Mouse (Mus musculus): ENCODE results near the gene Haspin. TPM values are rescaled to one million over a fixed set of nuclear protein-coding genes. Genes with fewer than 3 reads are reported as not detected.

The Haspin gene
- total and polyA plus RNA-seq, 3 experiments: 15.7 to 27.0 (median 18.6) TPM

- H3K9me3 ChIP-seq (replicated peaks; ENCODE audit: low read length): no peaks in the 10 kb centered on the region
- H3K4me3 ChIP-seq (replicated peaks in 1 of 3; ENCODE audit: low read depth in 2 of 3, low read length in 2 of 3, poor library complexity in 1 of 3): no peak overlapping the region
- no peak overlapping the region for H3K27ac ChIP-seq (ENCODE audit: insufficient read depth, low read depth)
- no peak overlapping the region for H3K4me2 ChIP-seq (ENCODE audit: insufficient read depth, low read depth, poor library complexity, severe bottlenecking)
- H3K9ac ChIP-seq (ENCODE audit: insufficient read depth, low read depth): no peak overlapping the region
- TF ChIP-seq CHD2 (IDR thresholded peaks at IDR 0.05; ENCODE audit: low read length) (no peak), EP300 (IDR thresholded peaks at IDR 0.05; ENCODE audit: low read length) (no peak), BHLHE40 (IDR thresholded peaks at IDR 0.05; ENCODE audit: low read depth, low read length) (no peak), ZMIZ1 (IDR thresholded peaks at IDR 0.05; ENCODE audit: low read depth, low read length) (no peak), MAX (IDR thresholded peaks at IDR 0.05; ENCODE audit: low read length) (no peak), SIN3A (IDR thresholded peaks at IDR 0.05; ENCODE audit: low read length) (no peak), IRF4 (IDR thresholded peaks at IDR 0.05; ENCODE audit: low read depth, low read length) (no peak), CHD1 (IDR thresholded peaks at IDR 0.05; ENCODE audit: low read depth, low read length) (no peak), MYC (IDR thresholded peaks at IDR 0.05; ENCODE audit: low read depth, low read length) (no peak), TBP (conservative IDR thresholded peaks at IDR 0.05; ENCODE audit: low read depth, low read length) (no peak), SMC3 (IDR thresholded peaks at IDR 0.05; ENCODE audit: low read depth, low read length) (no peak), TCF12 (IDR thresholded peaks at IDR 0.05; ENCODE audit: low read depth, low read length) (no peak), POLR2A (IDR thresholded peaks at IDR 0.05; ENCODE audit: low read depth, low read length) (no peak)
- dilution Hi-C loops (cut with MboI; ENCODE audit: extremely low pct_ligation_motif_present, extremely low pct_unique_long_range_greater_than_20kb, low sequenced_read_pairs): no loop called here
- H3K27me3 ChIP-seq (replicated peaks): no peaks in the 10 kb centered on the region
- H3K79me2 ChIP-seq (replicated peaks; ENCODE audit: control insufficient read depth, extremely low read depth, insufficient read depth, poor library complexity, severe bottlenecking): no peaks in the 10 kb centered on the region
- DNase-seq (ENCODE audit: extremely low read depth): no peak
- peaks cover 5 to 15% of the 10 kb centered on the region in 2 experiments; a peak in 3 of 4 replicates for H3K4me1 ChIP-seq (ENCODE audit: control insufficient read depth in 1 of 2, insufficient read depth in 2 of 2)
- H3K36me3 ChIP-seq (replicated peaks in 1 of 2; ENCODE audit: control insufficient read depth in 1 of 2, insufficient read depth in 1 of 2, low read length in 1 of 2): peaks cover 0 to 9% of the 10 kb centered on the region in 2 experiments
- in situ Hi-C loops (cut with MboI; ENCODE audit: low pct_ligation_motif_present, low pct_unique_long_range_greater_than_20kb, low sequenced_read_pairs): no loop called here
Measured at GRCm38 (mm10) chr11:73090826-73091225, 47.3 kb downstream of the Haspin start.

GRCm38 (mm10) chr11:73090283-73090682, 47.8 kb downstream of the Haspin start, which contains the start of gene Itgae:
TSS of gene Itgae (plus strand) at chr11:73090583.
- no peak within 1 kb of the TSS for H3K4me2 ChIP-seq (ENCODE audit: insufficient read depth, low read depth, poor library complexity, severe bottlenecking)
- H3K4me3 ChIP-seq (replicated peaks in 1 of 3; ENCODE audit: low read depth in 2 of 3, low read length in 2 of 3, poor library complexity in 1 of 3): no peak within 1 kb of the TSS
- dilution Hi-C loops (cut with MboI; ENCODE audit: extremely low pct_ligation_motif_present, extremely low pct_unique_long_range_greater_than_20kb, low sequenced_read_pairs) (no loop called here), in situ Hi-C loops (cut with MboI; ENCODE audit: low pct_ligation_motif_present, low pct_unique_long_range_greater_than_20kb, low sequenced_read_pairs) (no loop called here)
- TF ChIP-seq USF2 (conservative IDR thresholded peaks at IDR 0.05; ENCODE audit: low read depth, low read length) (no peak), UBTF (IDR thresholded peaks at IDR 0.05; ENCODE audit: low read depth, low read length) (no peak), ZMIZ1 (IDR thresholded peaks at IDR 0.05; ENCODE audit: low read depth, low read length) (no peak), USF1 (IDR thresholded peaks at IDR 0.05; ENCODE audit: low read depth, low read length) (no peak), JUND (conservative IDR thresholded peaks at IDR 0.05; ENCODE audit: low read depth, low read length) (no peak), ELF1 (IDR thresholded peaks at IDR 0.05; ENCODE audit: low read depth, low read length) (no peak), MAFK (IDR thresholded peaks at IDR 0.05; ENCODE audit: insufficient replicate concordance, low read length) (no peak)
- H3K9ac ChIP-seq (ENCODE audit: insufficient read depth, low read depth): no peak within 1 kb of the TSS
- H3K36me3 ChIP-seq (replicated peaks in 1 of 2; ENCODE audit: control insufficient read depth in 1 of 2, insufficient read depth in 1 of 2, low read length in 1 of 2): peaks cover 0 to 11% of the 10 kb centered on the region in 2 experiments
- H3K27me3 ChIP-seq (replicated peaks): no peaks in the 10 kb centered on the region
- DNase-seq (ENCODE audit: extremely low read depth): no peak
- H3K27ac ChIP-seq (ENCODE audit: insufficient read depth, low read depth): no peak within 1 kb of the TSS
- H3K4me1 ChIP-seq (ENCODE audit: control insufficient read depth in 1 of 2, insufficient read depth in 2 of 2): peaks cover 5 to 15% of the 10 kb centered on the region in 2 experiments; a peak in 3 of 4 replicates
- H3K79me2 ChIP-seq (replicated peaks; ENCODE audit: control insufficient read depth, extremely low read depth, insufficient read depth, poor library complexity, severe bottlenecking): no peaks in the 10 kb centered on the region
- no peaks in the 10 kb centered on the region for H3K9me3 ChIP-seq (replicated peaks; ENCODE audit: low read length)

Measured in CH12.LX (cell line).